Mouse (Mus musculus) frontal cortex, adult (tissue): ENCODE measurements around the gene Mocs1.

Experiments
- ATAC-seq: cut with Nextera tagmentation; 2 replicates; pipeline ENCODE4 v1.9.2; 2017; ENCODE audit warnings: mild to moderate bottlenecking, moderate library complexity, mixed read lengths; ENCODE audit not compliant: low TSS enrichment

Gene Mocs1

DNA sequence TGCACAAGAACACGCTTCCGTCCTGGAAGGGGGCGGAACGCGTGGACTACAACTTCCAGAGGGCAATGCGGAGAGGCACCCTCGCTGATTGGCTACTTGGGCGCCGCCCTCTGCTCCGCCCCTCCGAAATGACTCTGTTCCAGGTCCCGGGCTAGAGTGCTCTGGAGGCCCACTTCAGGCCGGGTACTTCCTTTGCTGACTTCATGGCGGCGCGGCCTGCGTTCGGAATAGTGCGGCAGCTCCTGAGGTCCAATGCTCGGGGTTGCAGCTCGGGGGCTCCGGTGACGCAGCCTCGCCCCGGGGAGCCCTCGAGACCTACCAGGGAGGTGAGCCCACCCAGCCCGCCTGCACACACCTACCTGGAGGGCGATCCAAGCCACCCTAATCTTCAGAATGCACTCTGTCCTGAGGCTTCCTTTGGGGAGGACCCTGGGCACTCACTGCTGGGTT lies at the start of gene Mocs1:
TSS of gene Mocs1 (plus strand) at position 124 of the 450 bp plus-strand sequence.
- ATAC-seq = peak; percentile 99

DNA sequence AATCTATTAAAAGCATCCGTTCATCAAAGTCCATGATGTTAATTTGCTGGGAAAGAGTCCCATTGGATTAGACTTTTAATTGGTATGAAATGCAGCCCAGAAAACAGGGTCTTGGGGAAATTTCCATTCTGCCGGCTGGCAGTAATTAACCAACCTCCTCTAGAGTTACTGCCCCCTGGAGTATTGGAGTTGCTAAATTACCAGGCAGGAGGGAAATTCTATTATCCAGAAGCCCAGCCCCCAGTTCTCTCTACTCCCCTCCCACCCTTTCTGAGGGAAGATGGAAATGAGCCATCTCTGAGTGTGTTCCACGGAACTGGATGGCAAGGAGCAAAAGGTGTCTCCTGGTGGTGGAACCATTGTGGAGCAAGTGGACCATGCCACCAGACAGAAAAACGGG lies 48.5 kb upstream of the Mocs1 start:
- ATAC-seq = no peak

DNA sequence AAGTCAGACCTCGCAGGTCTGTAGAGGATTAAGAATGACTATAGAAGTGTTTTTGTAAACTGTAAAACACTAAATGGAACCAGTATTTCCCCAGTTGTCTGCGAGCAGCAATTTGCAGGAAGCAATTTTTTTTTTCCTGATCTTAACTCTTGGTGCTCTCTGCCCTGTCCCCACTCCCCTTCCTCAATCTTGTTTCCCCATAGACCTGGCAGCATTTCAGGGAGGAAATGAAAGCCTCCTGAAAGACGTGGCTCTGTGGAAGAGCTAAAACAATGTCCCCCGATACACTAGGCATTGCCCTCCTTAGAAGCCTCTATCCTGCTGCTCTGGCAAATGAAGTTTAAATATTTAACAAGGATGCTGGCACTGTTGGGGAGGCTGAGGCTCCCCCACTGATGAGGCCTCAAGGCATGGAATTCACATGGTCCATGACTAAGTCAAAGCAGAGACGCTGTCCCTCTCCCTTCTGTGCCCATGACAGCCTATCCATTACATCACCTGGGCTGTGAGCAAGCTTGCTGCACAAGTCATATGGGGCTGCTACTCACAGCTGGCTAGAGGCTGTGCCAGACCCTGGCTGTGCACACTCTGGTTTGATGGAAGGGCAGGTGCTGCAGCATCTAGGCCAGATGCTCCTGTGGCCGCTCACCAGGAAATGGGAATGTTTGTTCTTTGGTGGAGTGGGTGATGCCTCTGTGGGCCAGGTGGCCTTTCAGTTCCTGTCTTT lies 43.8 kb upstream of the Mocs1 start:
- no peak for ATAC-seq

- ATAC-seq = no peak
Measured at GRCm38 (mm10) chr17:49387741-49388140, 40.4 kb upstream of the Mocs1 start.

GRCm38 (mm10) chr17:49392751-49393150 lies 35.4 kb upstream of the Mocs1 start:
- ATAC-seq = no peak

DNA sequence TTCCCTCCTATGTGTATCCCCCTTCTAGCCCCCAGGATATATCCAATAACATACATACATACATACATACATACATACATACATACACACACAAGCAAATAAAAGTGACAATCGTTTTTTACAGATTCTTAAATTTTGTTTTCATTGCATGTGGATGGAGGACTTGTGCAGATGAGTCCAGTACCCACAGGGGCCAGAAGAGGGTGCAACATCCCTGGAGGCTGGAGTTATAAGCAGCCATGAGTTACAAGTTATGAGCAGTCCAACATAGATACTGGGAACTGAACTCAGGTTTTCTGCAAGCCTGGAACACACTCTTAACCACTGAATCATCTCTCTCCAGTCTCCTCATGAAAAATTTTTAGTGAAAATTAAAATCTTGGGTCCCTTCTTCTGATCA lies 33.3 kb upstream of the Mocs1 start:
- no peak for ATAC-seq

DNA sequence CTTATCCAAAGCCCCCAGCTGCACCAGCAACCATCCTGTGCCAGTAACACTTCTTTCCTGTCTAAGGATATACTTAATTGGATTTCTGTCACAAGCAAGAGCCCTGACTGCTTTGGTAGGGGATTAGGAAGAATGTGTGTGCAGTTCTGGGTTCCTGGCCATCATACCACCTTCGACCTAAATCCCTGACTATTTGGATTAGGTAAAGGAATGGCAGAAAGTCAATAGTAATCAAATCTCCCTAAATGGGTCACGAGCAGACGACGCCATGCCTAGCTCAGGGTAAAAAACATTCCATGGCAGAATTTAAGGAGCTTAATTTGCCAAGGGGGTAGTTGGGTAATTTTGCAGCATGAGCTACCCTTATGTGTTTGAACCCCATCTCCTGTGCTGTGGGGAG lies 28.6 kb upstream of the Mocs1 start:
- ATAC-seq = no peak

DNA sequence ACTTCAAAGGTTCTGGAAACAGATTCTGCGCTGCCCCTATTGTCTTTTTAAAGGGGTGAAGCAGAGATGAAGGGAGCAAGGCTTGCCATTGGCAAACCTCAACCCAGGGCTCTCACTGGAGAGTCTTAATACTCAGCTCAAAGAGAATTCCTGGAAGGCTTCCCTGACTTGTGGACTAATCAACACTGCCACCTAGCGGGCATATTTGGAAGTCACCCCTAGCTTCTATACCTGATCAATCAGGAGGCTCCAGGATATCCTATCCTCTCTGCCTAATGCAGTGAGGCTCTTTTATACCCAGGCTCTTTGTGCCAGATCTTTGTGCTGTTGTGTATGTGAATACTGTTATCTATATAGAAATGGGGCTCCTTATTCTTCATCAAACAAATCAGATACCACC lies 28.0 kb upstream of the Mocs1 start:
- ATAC-seq = peak; percentile 95

DNA sequence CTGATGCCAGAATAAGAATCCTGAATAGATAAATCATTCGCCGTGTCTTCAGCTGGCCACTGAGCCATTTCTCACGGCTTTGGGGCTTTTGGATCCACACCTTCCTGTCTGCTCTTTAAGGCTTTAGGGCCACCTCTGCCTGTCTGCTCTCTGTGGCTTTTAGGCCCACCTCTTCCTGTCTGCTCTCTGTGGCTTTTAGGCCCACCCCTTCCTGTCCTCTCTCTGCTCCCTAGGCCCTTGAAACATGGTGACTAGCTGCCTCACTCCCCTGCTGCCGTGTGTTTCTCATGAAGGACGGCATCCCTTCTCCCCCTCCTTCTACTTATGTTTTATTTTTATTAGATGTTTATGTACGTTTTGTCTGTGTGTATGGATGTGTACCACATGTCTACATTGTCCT lies 25.0 kb upstream of the Mocs1 start:
- no peak for ATAC-seq

- ATAC-seq = no peak
Measured at GRCm38 (mm10) chr17:49405927-49406326, 22.2 kb upstream of the Mocs1 start.

- ATAC-seq = no peak
Measured at GRCm38 (mm10) chr17:49412974-49413373, 15.2 kb upstream of the Mocs1 start.

DNA sequence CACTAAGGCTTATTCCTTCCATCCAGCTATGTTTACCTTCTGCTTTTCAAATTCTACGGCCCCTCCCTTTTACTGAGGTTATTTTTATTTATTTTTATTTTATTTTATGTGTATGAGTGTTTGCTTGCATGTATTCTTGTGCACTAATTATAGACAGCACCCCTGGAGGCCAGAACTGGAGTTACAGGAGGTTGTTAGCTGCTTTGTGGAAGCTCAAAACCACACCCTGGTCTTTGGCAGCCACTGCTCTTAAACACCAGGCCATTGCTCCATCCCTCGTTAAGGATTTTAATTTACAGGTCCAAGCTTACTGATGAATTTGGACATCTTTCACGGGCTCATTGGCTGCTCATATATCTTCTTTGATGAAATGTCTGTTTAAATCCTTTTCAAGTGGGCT lies 14.6 kb upstream of the Mocs1 start:
- ATAC-seq = no peak

DNA sequence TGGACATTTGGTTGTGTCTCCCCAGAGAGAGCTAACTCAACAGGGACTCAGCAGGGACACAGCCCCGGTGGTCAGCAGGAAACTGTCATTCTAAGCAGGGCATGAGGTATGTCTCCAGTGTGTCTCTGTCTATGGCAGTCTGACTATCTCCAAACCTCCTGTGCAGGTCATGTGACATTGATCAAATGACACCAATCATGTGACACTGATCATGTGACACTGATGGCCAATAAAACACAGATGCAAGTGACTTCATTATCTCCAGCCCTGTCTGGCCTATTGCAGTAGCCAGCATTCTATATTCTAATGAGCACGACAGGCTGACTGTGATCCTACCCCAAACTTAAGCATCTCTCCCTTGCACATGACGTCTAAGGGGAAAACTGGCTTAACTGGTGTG lies 11.9 kb upstream of the Mocs1 start:
- no peak for ATAC-seq

DNA sequence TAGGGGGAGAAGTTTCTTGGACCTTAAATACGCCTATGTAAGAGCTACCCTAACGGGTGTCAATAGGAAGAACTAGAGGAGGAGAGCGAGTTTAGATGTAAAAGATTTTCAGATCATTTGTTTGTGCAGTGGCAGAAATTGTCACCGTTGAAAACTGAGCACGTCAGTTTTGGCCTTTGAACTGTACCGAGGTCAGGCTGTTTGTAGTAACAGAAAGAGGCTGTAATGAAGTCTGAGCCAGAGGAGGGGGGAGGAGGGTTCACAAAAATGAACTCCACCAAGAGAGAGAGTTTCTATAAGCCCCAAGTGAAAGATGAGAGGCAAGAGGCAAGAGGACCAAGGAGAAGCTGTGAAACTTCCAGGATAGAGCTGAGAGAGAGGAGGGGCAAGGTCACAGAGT lies 8.3 kb upstream of the Mocs1 start:
- no peak for ATAC-seq

- peak; percentile 57 for ATAC-seq
Measured at GRCm38 (mm10) chr17:49422286-49423066, 5.7 kb upstream of the Mocs1 start.

DNA sequence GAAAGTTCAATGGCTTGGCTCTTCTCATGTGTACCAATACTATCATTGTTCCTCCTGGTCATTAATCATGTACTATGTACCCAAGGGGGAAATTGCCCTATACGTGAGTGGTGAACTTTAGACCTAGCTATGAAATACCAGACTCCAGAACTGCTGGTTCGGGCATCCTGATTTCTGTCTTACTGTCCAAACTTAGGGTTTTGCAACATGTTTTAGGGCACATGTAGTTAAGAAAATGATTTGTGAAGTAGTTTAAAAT lies 5.2 kb upstream of the Mocs1 start:
- ATAC-seq = no peak

- no peak for ATAC-seq
Measured at GRCm38 (mm10) chr17:49423872-49424271, 4.3 kb upstream of the Mocs1 start.

- ATAC-seq = no peak
Measured at GRCm38 (mm10) chr17:49427631-49428238, 427 bp upstream of the Mocs1 start.

DNA sequence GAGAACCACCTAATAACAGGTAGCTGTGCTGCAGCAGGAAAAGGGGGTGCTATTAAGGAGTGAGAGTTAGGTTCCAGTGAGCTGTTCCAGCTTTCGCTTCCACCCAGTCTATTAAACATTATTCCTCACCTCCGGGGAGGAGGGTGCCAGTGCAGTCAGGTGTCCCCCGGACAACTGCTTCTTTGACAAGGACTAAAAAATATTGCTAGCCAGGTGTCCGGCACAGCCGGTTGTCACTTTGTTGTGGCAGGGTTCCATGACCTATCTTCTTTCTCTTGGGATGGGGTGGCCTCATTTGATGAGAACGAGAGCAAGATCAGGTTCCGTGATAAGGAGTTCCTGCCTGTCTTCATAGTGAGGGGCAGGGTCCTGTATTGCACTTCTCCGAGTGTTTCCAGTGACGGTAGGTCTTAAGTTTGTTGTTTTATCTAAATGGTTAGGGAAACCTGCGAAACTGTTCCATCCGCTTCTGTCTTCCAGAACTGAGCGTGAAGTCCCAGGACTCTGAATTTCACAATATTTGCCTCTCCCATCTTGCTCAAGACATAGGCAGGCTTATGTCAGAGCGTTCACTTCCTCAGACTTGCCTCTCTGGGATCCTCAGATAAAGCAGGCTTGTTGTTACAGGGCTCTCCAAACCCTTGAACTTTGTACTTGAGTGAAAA lies 721 bp downstream of the Mocs1 start:
- no peak for ATAC-seq

- ATAC-seq = no peak
Measured at GRCm38 (mm10) chr17:49429471-49430129, 1.4 kb downstream of the Mocs1 start.

DNA sequence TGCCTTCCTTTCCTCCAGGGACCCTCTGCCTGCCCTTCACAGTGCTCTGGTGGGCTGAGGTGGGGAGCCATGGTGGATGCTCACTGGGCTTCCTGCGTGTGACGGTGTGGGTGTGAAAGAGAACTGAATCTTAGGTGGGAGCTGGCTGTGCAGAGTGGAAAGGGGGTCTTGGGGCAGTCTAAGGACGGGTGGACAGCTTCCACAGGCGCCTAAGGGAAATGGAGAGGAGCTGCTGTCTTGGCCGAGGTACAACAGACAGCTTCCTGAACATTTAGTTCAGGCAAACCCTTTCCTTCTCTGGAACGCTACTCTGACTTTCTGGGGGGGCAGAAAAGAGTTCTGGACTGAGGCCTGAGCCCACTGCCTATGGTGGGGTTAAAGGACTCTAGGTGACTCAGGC lies 2.0 kb downstream of the Mocs1 start:
- ATAC-seq = no peak

GRCm38 (mm10) chr17:49431176-49431575 lies 3.0 kb downstream of the Mocs1 start:
- no peak for ATAC-seq
